Mouse (Mus musculus): ENCODE results near the gene Hspa12b.

DNA sequence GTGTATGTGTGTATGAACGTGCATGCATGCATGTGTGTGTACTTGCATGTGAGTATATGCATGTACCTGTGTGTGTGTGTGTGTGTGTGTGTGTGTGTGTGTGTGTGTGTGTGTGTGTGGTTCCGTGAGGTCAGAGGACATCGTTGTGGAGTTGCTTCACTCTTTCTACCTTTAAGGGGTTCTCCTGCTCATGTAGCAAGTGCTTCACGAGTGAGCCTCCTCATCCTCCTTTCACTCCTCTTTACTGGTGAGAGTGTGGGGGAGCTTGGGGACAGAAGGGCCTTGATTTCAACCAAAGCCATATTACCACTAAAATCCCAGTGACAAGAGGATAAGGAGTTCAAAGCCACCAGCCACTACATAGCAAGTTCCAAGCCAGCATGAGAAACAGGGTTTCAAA lies 30.0 kb upstream of the Hspa12b start:
- TF ChIP-seq CTCF (IDR thresholded peaks at IDR 0.05; ENCODE audit: borderline replicate concordance, insufficient read depth, low read depth, low read length) (no peak), POLR2A (IDR thresholded peaks at IDR 0.05; ENCODE audit: borderline replicate concordance, insufficient read depth, low read length) (no peak)

Data from cerebellum, adult 2 months (tissue).